Mouse (Mus musculus) midbrain, embryonic 16.5 days (tissue): ENCODE measurements at regions not wholly inside any gene's neighbourhood (a gene's known extent, or its start where the extent isn't known, plus 50 kb on each side); places are given as distances from the start of the nearest gene placed in this dataset.

Source experiments
- ATAC-seq: fragments of 200-750 bp; cut with Nextera tagmentation; 2 replicates; pipeline ENCODE4 v1.8.0; 2017; ENCODE audit warnings: moderate TSS enrichment
- H3K27ac ChIP-seq: fragments of 300-500 bp; sonication (generic); 2 replicates; pipeline ENCODE4 v1.5.1; 2014; ENCODE audit warnings: mild to moderate bottlenecking, low read length, mixed read lengths
- H3K27me3 ChIP-seq: fragments of 300-500 bp; sonication (generic); 2 replicates; pipeline ENCODE4 v1.6.1; 2014; ENCODE audit warnings: low read depth, low read length, mixed read lengths; ENCODE audit not compliant: control insufficient read depth, insufficient read depth
- H3K36me3 ChIP-seq: fragments of 300-500 bp; sonication (generic); 2 replicates; pipeline ENCODE4 v1.6.1; 2014; ENCODE audit warnings: mild to moderate bottlenecking, low read length, moderate library complexity, mixed read lengths; ENCODE audit not compliant: control insufficient read depth, insufficient read depth
- H3K4me1 ChIP-seq: fragments of 300-500 bp; sonication (generic); 2 replicates; pipeline ENCODE4 v1.6.1; 2014; ENCODE audit warnings: mild to moderate bottlenecking, low read length, mixed read lengths; ENCODE audit not compliant: control insufficient read depth, insufficient read depth
- H3K4me2 ChIP-seq: fragments of 300-500 bp; sonication (generic); 2 replicates; pipeline ENCODE4 v1.6.1; 2014; ENCODE audit warnings: mild to moderate bottlenecking, low read length, mixed read lengths
- H3K4me3 ChIP-seq: fragments of 300-500 bp; sonication (generic); 2 replicates; pipeline ENCODE4 v1.5.1; 2014; ENCODE audit warnings: low read depth, mild to moderate bottlenecking, low read length, moderate library complexity, mixed read lengths
- H3K9ac ChIP-seq: fragments of 300-500 bp; sonication (generic); 2 replicates; pipeline ENCODE4 v1.6.1; 2014; ENCODE audit warnings: low read depth, low read length, mixed read lengths
- H3K9me3 ChIP-seq: fragments of 300-500 bp; sonication (generic); replicated peaks from 2 replicates; pipeline ENCODE4 v1.6.1; 2014; ENCODE audit warnings: mild to moderate bottlenecking, low read length, mixed read lengths; ENCODE audit not compliant: control insufficient read depth, poor library complexity, severe bottlenecking
- WGBS: fragments of 180-500 bp; shearing (Covaris S2); extraction: QIAGEN DNeasy Blood & Tissue Kit; methylation state at CpG from one replicate; pipeline ENCODE4 v1.1.7; 2014; 5-methylcytosine and 5-hydroxymethylcytosine counted together

DNA sequence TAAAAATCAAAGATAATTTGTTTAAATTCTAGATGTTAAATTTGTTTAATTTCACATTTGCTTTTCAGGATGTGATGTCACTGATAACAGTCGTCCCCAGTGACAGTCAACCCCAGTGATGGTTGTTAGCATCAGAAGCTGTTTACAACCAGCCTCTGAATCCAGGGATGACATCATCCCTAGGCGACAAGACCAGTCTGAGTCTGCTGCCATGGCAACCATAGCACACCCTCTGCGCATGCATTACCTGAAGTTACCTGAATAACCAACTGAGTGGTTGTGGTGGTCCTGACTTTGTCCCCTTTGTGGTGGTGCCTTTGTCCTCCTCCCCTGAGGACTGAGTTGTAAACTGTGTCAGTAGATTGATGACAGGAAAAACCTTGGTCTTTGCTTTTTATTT is 92.0 kb upstream of the Zfp644 start:
- H3K36me3 ChIP-seq: no peaks in the 10 kb centered on the region
- H3K9me3 ChIP-seq: no peaks in the 10 kb centered on the region; the same call in 1 of the 2 replicates
- WGBS: 43% methylated on average over 3 of the region's 3 CpGs
- no peak overlapping the region for H3K4me3 ChIP-seq
- H3K4me2 ChIP-seq: no peak overlapping the region
- ATAC-seq: peak; percentile 71; the same call in 1 of the 2 replicates
- no peak overlapping the region for H3K27ac ChIP-seq
- H3K9ac ChIP-seq: no peak overlapping the region
- no peaks in the 10 kb centered on the region for H3K27me3 ChIP-seq
- H3K4me1 ChIP-seq: peaks cover 5% of the 10 kb centered on the region

DNA sequence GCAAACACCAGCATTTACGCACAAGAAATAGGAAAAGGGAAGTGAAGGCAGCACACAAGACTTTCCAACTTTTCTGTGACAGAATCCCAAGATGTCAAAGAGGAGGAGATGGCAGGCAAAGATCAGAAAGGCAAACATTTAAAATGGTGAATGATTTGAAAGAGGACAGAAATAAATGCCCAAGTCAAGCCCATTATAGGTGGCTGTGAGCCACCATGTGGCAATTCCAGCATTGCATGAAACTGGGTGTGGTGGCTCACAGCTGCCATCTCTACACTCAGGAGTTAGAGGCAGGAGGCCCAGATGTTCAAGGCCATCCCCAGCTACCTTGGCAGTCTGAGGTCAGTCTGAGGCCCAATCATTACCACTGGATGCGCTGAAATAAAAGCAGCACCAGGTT is 88.0 kb upstream of the Zfp644 start:
- no peak overlapping the region for H3K4me2 ChIP-seq
- ATAC-seq: no peak
- WGBS: 85% methylated on average over 2 of the region's 2 CpGs
- no peaks in the 10 kb centered on the region for H3K36me3 ChIP-seq
- peaks cover 9% of the 10 kb centered on the region for H3K4me1 ChIP-seq
- H3K9ac ChIP-seq: no peak overlapping the region
- H3K27me3 ChIP-seq: no peaks in the 10 kb centered on the region
- H3K27ac ChIP-seq: no peak overlapping the region
- no peaks in the 10 kb centered on the region; the same call in 1 of the 2 replicates for H3K9me3 ChIP-seq
- H3K4me3 ChIP-seq: no peak overlapping the region

DNA sequence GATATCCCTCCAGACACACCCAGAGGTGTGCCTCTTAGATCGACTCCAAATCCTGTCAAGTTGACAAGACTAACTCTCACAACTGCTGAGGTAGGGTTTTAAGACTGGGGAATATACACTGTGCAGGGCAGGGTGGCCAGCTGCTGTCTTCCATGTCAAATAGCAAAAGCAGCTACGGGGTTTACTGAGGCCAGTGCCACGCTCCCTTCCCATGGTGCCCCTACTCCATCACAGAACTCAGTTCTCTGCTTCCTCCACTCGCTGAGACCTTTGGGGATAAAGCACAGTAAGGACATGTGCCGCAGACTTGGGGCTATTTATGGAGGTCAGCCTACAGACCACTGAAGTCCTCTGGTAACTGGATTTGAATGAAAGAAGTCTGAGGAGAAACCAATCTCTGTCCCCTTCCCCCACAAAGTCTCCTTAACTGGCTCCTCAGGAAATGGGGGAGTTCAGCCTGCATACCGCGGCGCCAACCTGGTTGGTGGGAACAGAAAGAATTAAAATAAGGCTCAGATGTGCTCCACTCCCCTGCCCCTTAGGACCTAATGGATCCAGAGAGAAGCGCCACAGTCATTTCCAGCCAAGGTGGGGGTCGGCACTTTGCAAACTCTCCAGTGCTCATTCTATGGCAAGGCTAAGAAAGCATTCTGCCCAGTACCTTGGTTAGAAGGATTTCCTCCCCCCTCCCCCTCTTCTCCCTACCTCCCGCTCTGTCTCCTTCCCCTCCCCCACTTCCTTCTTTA is 87.0 kb upstream of the Zfp644 start:
- Histone ChIP-seq H3K4me1 (peaks cover 9% of the 10 kb centered on the region), H3K4me3 (peak overlapping the region; percentile 6; the same call in 1 of the 2 replicates)
- WGBS: 21% methylated on average over 11 of the region's 11 CpGs

DNA sequence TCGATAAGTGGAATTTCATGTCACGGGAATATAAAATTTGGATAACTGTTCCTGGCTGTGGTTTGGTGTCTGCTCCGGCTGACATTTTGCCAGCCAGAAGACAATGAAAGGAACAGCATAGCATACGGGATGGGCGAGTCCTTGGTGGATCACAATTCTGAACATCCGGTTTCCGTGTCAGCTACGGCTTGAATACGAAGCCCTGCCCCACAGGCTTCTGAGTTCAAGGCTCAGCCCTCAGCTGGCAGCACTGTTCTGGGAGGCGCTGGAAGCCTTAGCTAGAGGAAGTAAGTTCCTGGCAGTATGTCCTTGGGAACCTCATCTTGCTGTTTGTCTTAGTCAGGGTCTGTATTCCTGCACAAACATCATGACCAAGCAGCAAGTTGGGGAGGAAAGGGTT is 83.7 kb upstream of the Zfp644 start:
- H3K4me3 ChIP-seq: no peak overlapping the region
- no peaks in the 10 kb centered on the region for H3K9me3 ChIP-seq
- peaks cover 7% of the 10 kb centered on the region; the same call in 1 of the 2 replicates for H3K4me1 ChIP-seq
- H3K27me3 ChIP-seq: no peaks in the 10 kb centered on the region
- 95% methylated on average over 10 of the region's 10 CpGs for WGBS
- no peak for ATAC-seq
- H3K4me2 ChIP-seq: no peak overlapping the region
- H3K36me3 ChIP-seq: no peaks in the 10 kb centered on the region
- H3K27ac ChIP-seq: no peak overlapping the region
- no peak overlapping the region for H3K9ac ChIP-seq

More for the DNA sequence above, 87.0 kb upstream of the Zfp644 start:
- H3K27ac ChIP-seq: no peak overlapping the region
- H3K36me3 ChIP-seq: no peaks in the 10 kb centered on the region
- H3K9ac ChIP-seq: no peak overlapping the region
- ATAC-seq: no peak
- peak overlapping the region; percentile 44 for H3K4me2 ChIP-seq
- H3K9me3 ChIP-seq: no peaks in the 10 kb centered on the region; the same call in 1 of the 2 replicates
- no peaks in the 10 kb centered on the region for H3K27me3 ChIP-seq

DNA sequence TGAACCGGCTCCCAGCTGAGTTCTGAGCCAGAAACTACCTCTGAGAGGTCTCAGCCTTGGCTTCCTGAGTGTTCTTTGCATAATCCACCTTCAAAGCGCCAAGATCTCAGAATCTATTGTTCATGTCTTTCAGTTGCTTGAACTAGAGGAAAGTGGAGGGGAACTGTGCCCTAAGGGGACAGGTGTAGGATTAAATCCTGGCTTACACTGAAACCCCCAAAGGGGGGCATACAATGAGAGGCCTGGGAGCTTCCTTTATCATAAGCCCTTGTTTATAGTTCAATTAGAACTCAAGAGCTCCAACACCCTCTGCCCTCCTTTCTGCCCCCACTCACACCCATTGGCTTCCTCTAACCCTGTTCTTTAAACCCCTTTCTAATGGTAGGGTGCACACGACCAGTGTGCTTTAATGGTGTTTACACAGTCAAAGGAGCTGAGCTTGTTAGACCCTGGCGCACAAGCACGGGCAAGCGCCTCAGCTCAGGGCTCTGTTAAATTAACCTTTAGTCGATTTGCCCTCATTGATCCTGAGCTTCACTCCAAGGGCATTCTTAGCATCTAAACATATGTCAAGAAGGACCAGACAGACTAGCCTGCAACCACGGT is 81.2 kb upstream of the Zfp644 start:
- Histone ChIP-seq H3K4me1 (peaks cover 2% of the 10 kb centered on the region; the same call in 1 of the 2 replicates), H3K36me3 (no peaks in the 10 kb centered on the region), H3K4me3 (no peak overlapping the region), H3K9me3 (no peaks in the 10 kb centered on the region), H3K9ac (no peak overlapping the region), H3K4me2 (no peak overlapping the region), H3K27ac (no peak overlapping the region), H3K27me3 (no peaks in the 10 kb centered on the region)
- ATAC-seq: no peak
- 19% methylated on average over 8 of the region's 8 CpGs for WGBS

DNA sequence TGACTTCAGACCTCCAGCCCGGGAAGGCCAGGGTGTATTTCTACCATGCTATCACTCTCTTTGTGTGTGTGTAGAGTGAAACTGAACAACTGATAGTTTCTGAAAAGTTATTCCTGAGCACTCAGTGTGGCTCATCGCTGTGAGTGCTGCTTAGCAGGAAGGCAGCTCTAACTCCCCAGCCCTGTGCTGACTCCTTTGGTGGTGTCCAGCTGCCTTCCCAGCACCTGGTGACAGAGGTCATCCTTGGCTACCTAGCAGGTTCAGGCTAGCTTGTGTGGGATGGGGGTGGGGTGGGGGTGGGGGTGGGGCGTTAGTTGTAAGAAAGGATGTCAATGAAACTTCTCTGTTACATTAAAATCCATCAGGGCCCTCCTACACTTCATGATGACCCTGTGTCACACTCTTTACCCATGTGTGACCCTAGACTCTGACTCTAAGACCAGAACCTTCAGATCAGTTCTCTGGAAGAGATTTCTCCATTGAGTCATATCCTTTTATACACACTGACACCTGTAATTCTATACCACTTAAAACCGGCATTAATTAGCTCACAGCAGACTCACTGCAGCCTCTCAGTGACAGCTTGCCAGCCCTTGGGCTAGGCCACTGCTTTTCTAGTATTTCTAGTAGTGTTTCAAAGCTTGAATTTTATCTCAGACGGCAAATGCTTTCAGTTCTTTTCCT is 78.1 kb upstream of the Zfp644 start:
- H3K4me1 ChIP-seq: peaks cover 9% of the 10 kb centered on the region; the same call in 1 of the 2 replicates
- no peak overlapping the region for H3K27ac ChIP-seq
- no peaks in the 10 kb centered on the region for H3K36me3 ChIP-seq
- no peak overlapping the region for H3K4me3 ChIP-seq
- no peaks in the 10 kb centered on the region for H3K27me3 ChIP-seq
- no peak overlapping the region for H3K9ac ChIP-seq
- no peaks in the 10 kb centered on the region for H3K9me3 ChIP-seq
- 45% methylated on average over 5 of the region's 5 CpGs for WGBS
- H3K4me2 ChIP-seq: no peak overlapping the region
- no peak for ATAC-seq

DNA sequence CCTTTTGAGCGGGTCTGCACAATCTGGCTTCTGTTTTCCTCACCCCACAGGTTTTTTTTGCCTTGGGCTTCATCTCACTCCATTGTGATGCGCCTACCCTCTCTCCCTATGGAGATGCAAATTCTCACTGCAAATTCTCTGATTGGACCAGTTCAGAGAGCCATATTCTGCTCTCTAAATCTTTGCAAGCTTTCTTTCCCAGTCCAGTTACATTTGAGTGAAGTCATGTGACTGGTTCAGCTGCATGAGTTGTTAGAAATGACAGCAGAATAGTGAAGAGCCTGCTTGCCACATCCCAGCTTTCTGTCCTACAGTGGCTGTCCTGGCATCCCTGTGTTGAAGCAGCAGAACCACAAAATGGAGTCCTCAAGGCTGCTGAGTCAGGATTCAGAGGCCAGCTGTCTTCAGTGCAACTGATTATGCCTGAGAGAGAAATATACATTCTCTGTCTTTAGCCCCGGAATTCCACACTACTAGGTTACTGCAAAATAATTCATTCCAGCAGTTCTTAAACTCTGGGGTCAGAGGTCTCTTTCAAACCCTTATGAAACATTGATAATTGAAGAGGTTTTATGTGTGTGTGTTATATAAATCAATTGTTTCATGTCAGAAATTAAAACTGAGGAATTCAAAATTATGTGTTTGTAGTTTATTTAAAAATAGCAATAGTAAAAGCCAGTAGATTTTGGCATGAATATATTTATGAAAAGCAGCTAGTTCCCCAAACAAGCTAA is 76.3 kb upstream of the Zfp644 start:
- Histone ChIP-seq H3K9ac (no peak overlapping the region), H3K27me3 (no peaks in the 10 kb centered on the region), H3K36me3 (no peaks in the 10 kb centered on the region), H3K4me2 (no peak overlapping the region), H3K9me3 (no peaks in the 10 kb centered on the region), H3K4me3 (no peak overlapping the region), H3K27ac (0 out of 2 replicates have a peak overlapping the region, but pooled peaks have one; percentile 38), H3K4me1 (peaks cover 9% of the 10 kb centered on the region; the same call in 1 of the 2 replicates)
- 25% methylated on average over 3 of the region's 3 CpGs for WGBS
- peak; percentile 57; the same call in 1 of the 2 replicates for ATAC-seq

DNA sequence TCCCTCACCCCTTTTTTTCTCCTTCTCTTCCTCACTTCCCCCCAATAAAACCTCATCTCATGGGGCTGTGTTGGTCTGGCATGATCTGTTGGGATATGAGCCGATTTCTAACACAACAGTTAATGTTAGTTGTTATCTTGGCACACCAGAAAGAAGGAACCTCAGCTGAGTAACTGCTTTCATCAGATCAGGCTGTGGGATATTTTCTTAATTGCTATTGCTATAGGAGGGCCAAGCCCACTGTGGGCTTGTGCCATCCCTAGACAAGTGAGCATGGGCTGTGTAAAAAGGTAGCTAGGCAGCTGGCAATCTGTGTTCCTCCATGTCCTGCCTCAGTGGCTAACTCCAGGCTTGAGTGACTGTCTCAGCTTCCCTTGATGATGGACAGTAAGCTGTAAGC is 73.9 kb upstream of the Zfp644 start:
- no peak overlapping the region for H3K4me3 ChIP-seq
- H3K9ac ChIP-seq: no peak overlapping the region
- WGBS: 78% methylated on average over 1 of the region's 1 CpGs
- H3K4me2 ChIP-seq: no peak overlapping the region
- H3K27me3 ChIP-seq: no peaks in the 10 kb centered on the region
- H3K27ac ChIP-seq: no peak overlapping the region
- no peaks in the 10 kb centered on the region for H3K9me3 ChIP-seq
- H3K36me3 ChIP-seq: no peaks in the 10 kb centered on the region
- peaks cover 9% of the 10 kb centered on the region; the same call in 1 of the 2 replicates for H3K4me1 ChIP-seq
- no peak for ATAC-seq
